Mouse (Mus musculus): ENCODE results near the gene Reps2.

Reps2 gene

GRCm38 (mm10) chrX:162496485-162496884 lies 147.0 kb downstream of the Reps2 start:
- no peak for DNase-seq (ENCODE audit: low read depth, low spot score)

GRCm38 (mm10) chrX:162488630-162489029 lies 154.8 kb downstream of the Reps2 start:
- DNase-seq (ENCODE audit: low read depth, low spot score), result no peak

GRCm38 (mm10) chrX:162487734-162488133 lies 155.7 kb downstream of the Reps2 start:
- peak; percentile 23 for DNase-seq (ENCODE audit: low read depth, low spot score)

GRCm38 (mm10) chrX:162470213-162470612 lies 173.2 kb downstream of the Reps2 start:
- DNase-seq (ENCODE audit: low read depth, low spot score), result no peak

DNA sequence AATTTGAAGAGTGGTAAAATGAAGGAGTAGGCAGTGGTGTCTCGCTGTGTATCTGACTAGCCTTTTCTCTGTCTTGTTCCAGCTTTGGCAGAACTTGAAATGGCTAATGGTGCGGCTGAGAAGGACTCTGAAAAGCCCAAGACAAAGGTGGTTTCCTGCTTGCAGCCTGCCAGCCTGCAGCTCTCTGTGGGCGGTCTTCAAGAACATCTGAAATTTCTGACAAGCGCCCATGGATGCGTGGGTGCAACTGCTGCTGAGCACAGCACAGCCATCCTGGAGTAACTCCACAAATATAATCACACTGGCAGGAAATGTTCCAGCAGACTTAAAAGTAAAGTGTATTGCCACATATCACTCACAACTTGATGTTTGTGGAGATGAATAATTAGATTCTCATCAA lies 181.3 kb downstream of the Reps2 start:
- no peak for DNase-seq (ENCODE audit: low read depth, low spot score)

DNA sequence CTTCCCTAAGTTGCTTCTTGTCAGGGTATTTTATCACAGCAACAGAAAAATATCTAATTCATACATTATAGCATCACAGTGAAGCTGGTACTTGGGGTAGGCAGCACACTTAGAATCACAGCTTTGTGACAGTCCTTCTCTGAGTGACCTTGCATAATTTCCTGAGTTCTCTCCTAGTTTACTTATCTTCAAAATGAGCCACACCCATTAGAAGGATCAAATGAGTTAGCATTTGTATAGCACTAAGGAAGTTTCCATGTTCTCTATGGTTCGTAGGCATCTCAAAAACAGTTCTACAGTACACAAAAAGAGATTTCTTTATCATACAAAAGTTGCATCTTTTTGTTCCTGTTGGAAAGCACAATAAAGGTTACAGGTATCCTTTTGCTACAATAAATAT lies 187.0 kb downstream of the Reps2 start:
- DNase-seq (ENCODE audit: low read depth, low spot score), result no peak

- DNase-seq (ENCODE audit: low read depth, low spot score), result no peak
These were observed 188.1 kb downstream of the Reps2 start for GRCm38 (mm10) chrX:162455364-162455763.

DNA sequence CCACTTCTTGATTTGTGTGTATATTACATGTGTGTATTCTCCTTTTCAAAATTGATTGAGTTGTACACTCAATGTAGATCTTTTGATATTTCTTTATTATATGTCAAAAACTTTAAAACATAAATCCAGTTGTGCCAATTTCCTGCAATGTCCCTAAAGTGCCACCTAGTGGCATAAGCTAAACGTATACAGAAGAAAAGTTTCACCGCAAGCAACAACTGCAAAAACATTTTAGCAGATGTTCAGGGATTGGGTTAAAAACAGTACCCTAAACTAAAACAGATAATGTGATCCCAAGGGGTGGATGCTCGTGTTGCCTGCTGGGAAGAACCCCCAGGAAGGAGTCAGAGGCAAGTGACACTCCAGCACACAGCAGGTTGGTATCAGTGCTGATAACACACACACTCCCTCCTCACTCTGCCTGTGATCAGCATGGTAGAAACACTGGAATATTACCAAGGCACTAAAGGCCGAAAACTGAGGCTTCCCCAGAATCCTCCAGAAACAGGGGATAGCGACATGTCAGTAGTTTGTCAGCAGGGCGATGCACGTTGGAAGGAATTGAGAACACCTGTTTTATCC lies 189.5 kb downstream of the Reps2 start:
- DNase-seq (ENCODE audit: low read depth, low spot score), result no peak

- no peak for DNase-seq (ENCODE audit: low read depth, low spot score)
These were observed 190.8 kb downstream of the Reps2 start for GRCm38 (mm10) chrX:162452642-162453041.

DNA sequence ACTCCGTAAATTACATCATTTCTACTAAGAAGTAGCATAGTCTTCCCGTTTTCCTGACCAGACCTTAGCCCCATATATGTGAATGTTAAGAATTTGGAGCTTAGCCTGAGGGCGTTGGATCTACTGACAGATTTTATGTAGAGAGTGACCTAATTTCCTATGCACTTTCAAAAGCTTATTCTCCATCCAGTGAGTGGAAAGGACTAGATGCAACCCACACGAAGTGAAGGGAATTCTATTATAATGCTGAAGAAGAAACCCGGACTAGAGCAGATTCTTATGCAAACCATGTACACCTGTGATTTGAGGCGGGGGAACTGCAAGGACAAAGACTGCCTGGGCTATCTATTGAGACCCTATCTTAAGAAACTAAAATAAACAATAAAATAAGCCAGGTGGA lies 195.5 kb downstream of the Reps2 start:
- DNase-seq (ENCODE audit: low read depth, low spot score), result peak; percentile 47

GRCm38 (mm10) chrX:162446678-162447318 lies 196.7 kb downstream of the Reps2 start:
- DNase-seq (ENCODE audit: low read depth, low spot score), result no peak

GRCm38 (mm10) chrX:162443387-162443786 lies 200.1 kb downstream of the Reps2 start:
- DNase-seq (ENCODE audit: low read depth, low spot score), result no peak

DNA sequence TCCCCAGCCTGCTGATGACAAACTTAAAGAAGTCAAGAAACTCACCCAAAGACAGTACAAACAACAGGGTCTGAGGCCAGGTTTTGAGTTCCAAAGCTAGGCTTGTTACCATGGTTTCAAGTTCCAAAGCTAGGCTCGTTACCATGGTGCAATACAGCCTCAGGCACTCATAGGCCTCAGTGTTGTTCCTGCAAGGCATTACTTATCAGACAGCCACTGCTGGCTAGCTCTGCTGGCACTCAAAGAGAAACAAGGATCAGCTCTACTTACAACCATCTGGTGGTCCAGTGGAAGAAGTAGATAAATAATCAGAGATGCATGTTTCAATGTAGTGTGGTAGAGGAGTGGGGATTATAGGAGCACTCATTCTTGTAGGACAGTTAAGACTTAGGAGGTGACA lies 200.5 kb downstream of the Reps2 start:
- peak; percentile 6 for DNase-seq (ENCODE audit: low read depth, low spot score)

- no peak for DNase-seq (ENCODE audit: low read depth, low spot score)
These were observed 210.5 kb downstream of the Reps2 start for GRCm38 (mm10) chrX:162432776-162433543.

- DNase-seq (ENCODE audit: low read depth, low spot score), result no peak
These were observed 215.8 kb downstream of the Reps2 start for GRCm38 (mm10) chrX:162427698-162428097.

- no peak for DNase-seq (ENCODE audit: low read depth, low spot score)
These were observed 224.0 kb downstream of the Reps2 start for GRCm38 (mm10) chrX:162419431-162419830.

DNA sequence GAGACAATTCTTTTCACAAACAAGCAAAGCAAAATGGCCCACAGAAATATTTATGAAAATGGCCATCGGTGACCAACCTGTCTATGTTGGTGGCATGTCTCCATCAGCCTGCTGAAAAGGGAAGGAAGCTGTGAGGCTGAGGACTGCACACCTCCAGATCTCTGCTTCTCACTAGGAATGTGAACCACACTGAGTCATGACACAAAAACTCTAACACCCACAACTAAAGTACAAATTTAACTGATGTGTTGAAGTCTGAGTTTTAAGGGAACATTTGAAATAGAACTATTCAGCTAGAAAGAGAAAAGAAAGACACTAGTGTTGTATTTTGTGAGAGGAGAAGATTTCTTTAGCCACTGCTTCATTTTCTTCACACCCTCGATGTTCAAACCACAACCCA lies 230.3 kb downstream of the Reps2 start:
- no peak for DNase-seq (ENCODE audit: low read depth, low spot score)

- DNase-seq (ENCODE audit: low read depth, low spot score), result no peak
These were observed 236.2 kb downstream of the Reps2 start for GRCm38 (mm10) chrX:162407291-162407690.

DNA sequence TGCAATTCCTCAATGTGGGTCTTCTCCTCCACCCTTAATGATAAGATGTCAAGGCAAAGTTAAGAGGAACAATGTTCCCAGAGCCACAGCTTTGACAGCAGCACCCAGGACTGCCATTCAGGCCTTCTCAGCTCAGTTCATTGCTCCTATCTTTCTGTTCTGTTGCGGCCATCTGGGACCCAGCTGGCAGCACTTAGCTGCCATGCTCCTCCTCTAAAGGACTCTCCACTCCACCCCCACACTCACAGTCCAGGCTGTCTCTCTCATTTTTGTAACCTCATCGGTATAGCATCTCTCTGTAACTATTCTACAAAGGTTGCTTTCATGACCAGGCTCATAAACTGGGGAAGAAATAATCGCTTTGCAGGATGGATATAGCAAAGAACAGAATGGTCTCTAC lies 241.0 kb downstream of the Reps2 start:
- DNase-seq (ENCODE audit: low read depth, low spot score), result no peak

GRCm38 (mm10) chrX:162380730-162381129 lies 262.7 kb downstream of the Reps2 start:
- DNase-seq (ENCODE audit: low read depth, low spot score), result no peak

GRCm38 (mm10) chrX:162363206-162363605 lies 280.2 kb downstream of the Reps2 start:
- no peak for DNase-seq (ENCODE audit: low read depth, low spot score)
